Mouse (Mus musculus) cortical plate, adult 2 months (tissue): ENCODE data around the gene Ttll11.

ENCODE experiments used
- CTCF ChIP-seq: fragments of 200-500 bp; IDR thresholded peaks from 2 replicates; pipeline ENCODE4 v1.5.1; 2011; ENCODE audit warnings: mild to moderate bottlenecking, control low read depth, low read length; ENCODE audit not compliant: insufficient read depth; ENCODE audit errors: extremely low read depth
- POLR2A ChIP-seq: fragments of 200-500 bp; IDR thresholded peaks from 2 replicates; pipeline ENCODE4 v1.6.1; 2011; ENCODE audit warnings: mild to moderate bottlenecking, low read length, control low read depth; ENCODE audit not compliant: insufficient read depth; ENCODE audit errors: extremely low read depth

DNA sequence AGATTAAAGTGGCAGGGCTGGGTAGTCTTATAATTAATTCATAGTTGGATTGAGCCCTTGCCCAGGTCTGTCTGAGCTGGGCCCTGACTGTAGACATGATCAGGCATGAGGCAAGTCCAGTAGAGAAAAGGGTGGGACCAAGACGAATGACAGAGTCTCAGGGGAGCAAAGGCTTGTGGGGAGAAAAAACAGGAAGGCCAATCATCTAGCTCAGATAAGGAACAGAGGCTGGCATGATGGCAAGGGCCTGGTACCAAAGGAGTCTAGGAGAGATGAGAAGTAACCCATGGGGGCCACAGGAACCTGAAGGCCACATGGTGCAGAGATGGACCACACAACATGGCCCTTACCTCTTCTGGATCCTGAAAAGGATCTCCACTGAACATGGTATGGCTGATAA lies 263.5 kb downstream of the Ttll11 start:
- TF ChIP-seq CTCF (no peak), POLR2A (no peak)
